Mouse (Mus musculus) myocyte (in vitro differentiated cells): ENCODE results near the gene Bcdin3d.
A peak's percentile ranks its signal among the peaks of the same experiment; 100 is the strongest.

Experiments used
- CEBPB ChIP-seq: IDR thresholded peaks from 2 replicates; pipeline ENCODE4 v1.6.1; 2011; ENCODE audit warnings: mild to moderate bottlenecking, moderate library complexity; ENCODE audit not compliant: poor library complexity, insufficient read depth, severe bottlenecking
- E2F4 ChIP-seq: IDR thresholded peaks from one replicate; pipeline ENCODE4 v1.6.1; 2011; ENCODE audit warnings: mild to moderate bottlenecking, control low read depth, moderate library complexity; ENCODE audit not compliant: insufficient read depth
- MYOD1 ChIP-seq, 3 experiments: IDR thresholded peaks; one replicate each; pipeline ENCODE4 v1.6.1; 2011; ENCODE audit warnings: control low read depth in 2 of 3, low read depth in 2 of 3, mild to moderate bottlenecking in 2 of 3, moderate library complexity in 1 of 3; ENCODE audit not compliant: insufficient read length in 2 of 3, control insufficient read depth in 1 of 3
- MYOG ChIP-seq, 3 experiments: IDR thresholded peaks; one replicate each; pipeline ENCODE4 v1.6.1; 2011; ENCODE audit warnings: control low read depth in 2 of 3, low read depth in 2 of 3, mild to moderate bottlenecking in 2 of 3; ENCODE audit not compliant: insufficient read length in 2 of 3, control insufficient read depth in 1 of 3, insufficient read depth in 1 of 3
- POLR2A ChIP-seq: IDR thresholded peaks from one replicate; pipeline ENCODE4 v1.6.1; 2011; ENCODE audit warnings: low read depth, mild to moderate bottlenecking, control low read depth, moderate library complexity; ENCODE audit not compliant: insufficient read length
- POLR2AphosphoS2 ChIP-seq: IDR thresholded peaks from one replicate; pipeline ENCODE4 v1.6.1; 2011; ENCODE audit warnings: low read depth, control low read depth; ENCODE audit not compliant: insufficient read length
- REST ChIP-seq: IDR thresholded peaks from one replicate; pipeline ENCODE4 v1.6.1; 2011; ENCODE audit warnings: mild to moderate bottlenecking, control low read depth, moderate library complexity; ENCODE audit not compliant: insufficient read depth, insufficient read length
- SRF ChIP-seq: IDR thresholded peaks from one replicate; pipeline ENCODE4 v1.6.1; 2011; ENCODE audit warnings: low read depth; ENCODE audit not compliant: control insufficient read depth, insufficient read length
- TCF12 ChIP-seq: IDR thresholded peaks from one replicate; pipeline ENCODE4 v1.6.1; 2011; ENCODE audit warnings: mild to moderate bottlenecking, control low read depth; ENCODE audit not compliant: poor library complexity, insufficient read depth, severe bottlenecking
- USF1 ChIP-seq: IDR thresholded peaks from one replicate; pipeline ENCODE4 v1.6.1; 2011; ENCODE audit warnings: low read depth, mild to moderate bottlenecking, control low read depth, moderate library complexity

- TF ChIP-seq USF1 = no peak
- TF ChIP-seq MYOG (IDR thresholded peaks at IDR 0.05; ENCODE audit: control insufficient read depth in 1 of 3, insufficient read depth in 1 of 3, insufficient read length in 2 of 3, low read depth in 2 of 3) = peak in 2 of 3 experiments; percentile 86 to 92
- no peak for TF ChIP-seq SRF
- peak in 2 of 3 experiments; percentile 94 to 96 for TF ChIP-seq MYOD1 (IDR thresholded peaks at IDR 0.05; ENCODE audit: control insufficient read depth in 1 of 3, insufficient read length in 2 of 3, low read depth in 2 of 3)
- no peak for TF ChIP-seq POLR2A
- TF ChIP-seq CEBPB = no peak
- TF ChIP-seq TCF12 = peak; percentile 52
- no peak for TF ChIP-seq E2F4
- TF ChIP-seq REST = no peak
- TF ChIP-seq POLR2AphosphoS2 = peak; percentile 49
Measured at GRCm38 (mm10) chr15:99431504-99431903, 43.0 kb downstream of the Bcdin3d start.
